Mouse (Mus musculus) CH12.LX (cell line): Measurements from ENCODE around the gene Apba3. TPM values are rescaled to one million over a fixed set of nuclear protein-coding genes. Genes with fewer than 3 reads are reported as not detected.

ENCODE experiments used
- DNase-seq: peaks from one replicate; pipeline ENCODE4 v3.0.0-alpha.2; 2013; ENCODE audit errors: extremely low read depth
- H3K27ac ChIP-seq: 2 replicates; pipeline ENCODE4 v1.5.1; 2012; ENCODE audit warnings: low read depth, mild to moderate bottlenecking, control low read depth, moderate library complexity; ENCODE audit not compliant: insufficient read depth
- H3K27me3 ChIP-seq: replicated peaks from 2 replicates; pipeline ENCODE3; 2012; ENCODE audit warnings: inconsistent platforms
- H3K36me3 ChIP-seq, 2 experiments: replicated peaks in 1 of 2; 2 replicates each; pipeline versions ENCODE3 to v1.6.1; 2012; ENCODE audit warnings: inconsistent platforms in 1 of 2, low read length in 1 of 2, mild to moderate bottlenecking in 1 of 2, mixed read lengths in 1 of 2, moderate library complexity in 1 of 2; ENCODE audit not compliant: control insufficient read depth in 1 of 2, insufficient read depth in 1 of 2
- H3K4me1 ChIP-seq, 2 experiments: 2 replicates each; pipeline ENCODE4 v1.6.1; 2012; ENCODE audit warnings: inconsistent platforms in 1 of 2, moderate library complexity in 1 of 2; ENCODE audit not compliant: insufficient read depth in 2 of 2, control insufficient read depth in 1 of 2
- H3K4me2 ChIP-seq: 2 replicates; pipeline ENCODE4 v1.6.1; 2012; ENCODE audit warnings: low read depth, mild to moderate bottlenecking, control low read depth; ENCODE audit not compliant: poor library complexity, insufficient read depth, severe bottlenecking
- H3K4me3 ChIP-seq, 3 experiments: fragments of 150-350 bp in 1 of 3; sonication (generic) in 1 of 3; replicated peaks in 1 of 3; 2 replicates each; pipeline versions ENCODE3 to v1.5.1; 2011 to 2012; ENCODE audit warnings: low read depth in 2 of 3, low read length in 2 of 3, mild to moderate bottlenecking in 2 of 3, moderate library complexity in 2 of 3, control low read depth in 1 of 3, improper control_type of control experiment in 1 of 3, inconsistent platforms in 1 of 3, mixed read lengths in 1 of 3; ENCODE audit not compliant: poor library complexity in 1 of 3
- H3K79me2 ChIP-seq: replicated peaks from 2 replicates; pipeline ENCODE4 v1.6.1; 2012; ENCODE audit warnings: mild to moderate bottlenecking, moderate library complexity; ENCODE audit not compliant: control insufficient read depth, poor library complexity, insufficient read depth, severe bottlenecking; ENCODE audit errors: extremely low read depth
- H3K9ac ChIP-seq: 2 replicates; pipeline ENCODE4 v1.6.1; 2012; ENCODE audit warnings: low read depth, mild to moderate bottlenecking, control low read depth, moderate library complexity; ENCODE audit not compliant: insufficient read depth
- H3K9me3 ChIP-seq: replicated peaks from 2 replicates; pipeline ENCODE3; 2012; ENCODE audit warnings: low read length, inconsistent platforms, mixed read lengths
- BHLHE40 ChIP-seq: IDR thresholded peaks from 2 replicates; pipeline ENCODE4 v1.6.1; 2011; ENCODE audit warnings: mild to moderate bottlenecking, low read depth, low read length, improper control_type of control experiment
- CHD1 ChIP-seq: IDR thresholded peaks from 2 replicates; pipeline ENCODE4 v1.6.1; 2012; ENCODE audit warnings: low read depth, low read length, improper control_type of control experiment, inconsistent platforms
- CTCF ChIP-seq, 2 experiments: IDR thresholded peaks in 1 of 2; conservative IDR thresholded peaks in 1 of 2; 2 replicates each; pipeline ENCODE4 v1.5.1; 2011 to 2012; ENCODE audit warnings: low read depth in 2 of 2, low read length in 2 of 2, improper control_type of control experiment in 1 of 2, inconsistent platforms in 1 of 2, mild to moderate bottlenecking in 1 of 2, moderate library complexity in 1 of 2
- EP300 ChIP-seq: IDR thresholded peaks from 2 replicates; pipeline ENCODE4 v1.6.1; 2011; ENCODE audit warnings: low read length, improper control_type of control experiment
- IRF4 ChIP-seq: IDR thresholded peaks from 2 replicates; pipeline ENCODE4 v1.6.1; 2014; ENCODE audit warnings: low read depth, mild to moderate bottlenecking, inconsistent platforms, low read length, improper control_type of control experiment
- JUN ChIP-seq: IDR thresholded peaks from 2 replicates; pipeline ENCODE4 v1.6.1; 2011; ENCODE audit warnings: low read depth, mild to moderate bottlenecking, low read length, improper control_type of control experiment, moderate library complexity; ENCODE audit not compliant: insufficient read depth
- MAFK ChIP-seq: IDR thresholded peaks from 2 replicates; pipeline ENCODE4 v1.6.1; 2011; ENCODE audit warnings: low read length, improper control_type of control experiment; ENCODE audit not compliant: insufficient replicate concordance
- MAX ChIP-seq: IDR thresholded peaks from 2 replicates; pipeline ENCODE4 v1.6.1; 2011; ENCODE audit warnings: low read length, improper control_type of control experiment
- MXI1 ChIP-seq: IDR thresholded peaks from 2 replicates; pipeline ENCODE4 v1.6.1; 2011; ENCODE audit warnings: mild to moderate bottlenecking, low read depth, low read length, improper control_type of control experiment
- MYC ChIP-seq: IDR thresholded peaks from 2 replicates; pipeline ENCODE4 v1.6.1; 2011; ENCODE audit warnings: low read depth, mild to moderate bottlenecking, improper control_type of control experiment, low read length
- RCOR1 ChIP-seq: conservative IDR thresholded peaks from 2 replicates; pipeline ENCODE4 v1.6.1; 2012; ENCODE audit warnings: low read depth, mild to moderate bottlenecking, inconsistent platforms, low read length, improper control_type of control experiment
- SIN3A ChIP-seq: IDR thresholded peaks from 2 replicates; pipeline ENCODE4 v1.6.1; 2012; ENCODE audit warnings: low read length, improper control_type of control experiment, inconsistent platforms
- TBP ChIP-seq: conservative IDR thresholded peaks from 2 replicates; pipeline ENCODE4 v1.6.1; 2011; ENCODE audit warnings: low read depth, low read length, improper control_type of control experiment
- TCF12 ChIP-seq: IDR thresholded peaks from 2 replicates; pipeline ENCODE4 v1.6.1; 2014; ENCODE audit warnings: low read depth, mild to moderate bottlenecking, inconsistent platforms, low read length, improper control_type of control experiment
- UBTF ChIP-seq: IDR thresholded peaks from 2 replicates; pipeline ENCODE4 v1.6.1; 2012; ENCODE audit warnings: low read depth, mild to moderate bottlenecking, inconsistent platforms, low read length, improper control_type of control experiment, moderate library complexity
- ZC3H11A ChIP-seq: IDR thresholded peaks from 2 replicates; pipeline ENCODE4 v1.6.1; 2012; ENCODE audit warnings: low read depth, mild to moderate bottlenecking, inconsistent platforms, low read length, improper control_type of control experiment
- ZMIZ1 ChIP-seq: IDR thresholded peaks from 2 replicates; pipeline ENCODE4 v1.6.1; 2012; ENCODE audit warnings: low read depth, mild to moderate bottlenecking, inconsistent platforms, low read length, improper control_type of control experiment
- ZNF384 ChIP-seq: IDR thresholded peaks from 2 replicates; pipeline ENCODE4 v1.6.1; 2012; ENCODE audit warnings: low read depth, low read length, improper control_type of control experiment, inconsistent platforms
- dilution Hi-C: fragments of 300-500 bp; cut with MboI; formaldehyde crosslinking; loops from 2 replicates; pipeline ENCODE4 v1.14.3; 2020; ENCODE audit warnings: low sequenced_read_pairs; ENCODE audit not compliant: extremely low pct_unique_long_range_greater_than_20kb, extremely low pct_ligation_motif_present
- in situ Hi-C: fragments of 300-500 bp; cut with MboI; formaldehyde crosslinking; loops from 3 replicates; pipeline ENCODE4 v1.14.3; 2019; ENCODE audit warnings: low sequenced_read_pairs, low pct_ligation_motif_present, low pct_unique_long_range_greater_than_20kb, mixed read lengths
- polyA plus RNA-seq: library from polyadenylated mRNA; unstranded; fragments of >175 nt; gene quantifications from 2 replicates; pipeline ENCODE4 v1.2.1, GENCODE M21; 2012; ENCODE audit warnings: low read depth; ENCODE audit not compliant: insufficient read length
- total RNA-seq, 2 experiments: library from RNA; depleted of rRNA; stranded (reverse); fragments of 300-350 nt in 1 of 2; fragments of >200 nt in 1 of 2; gene quantifications; 2 replicates each; pipeline ENCODE4 v1.2.3; 2012 to 2014

Apba3 gene
- total and polyA plus RNA-seq, 3 experiments, result 40.2 to 149 (median 47.4) TPM

GRCm38 (mm10) chr10:81320550-81321347 lies 54.0 kb downstream of the Apba3 start, which contains the start of gene Cactin (continued):
- no peak for TF ChIP-seq UBTF
- peak; percentile 16; the same call in 1 of the 2 replicates for TF ChIP-seq BHLHE40
- TF ChIP-seq MAX, result peak; percentile 100
- TF ChIP-seq ZC3H11A, result no peak
- no peak for TF ChIP-seq RCOR1
- TF ChIP-seq IRF4, result peak; percentile 20; the same call in 1 of the 2 replicates
- peak; percentile 78; the same call in 1 of the 2 replicates for TF ChIP-seq ZMIZ1

- TF ChIP-seq TBP, result 0 out of 2 replicates have a peak, but pooled peaks have one; percentile 1
- TF ChIP-seq ZNF384, result no peak
- DNase-seq, result no peak
- dilution Hi-C loops (no loop called here), in situ Hi-C loops (no loop called here)
- H3K27ac ChIP-seq, result peak overlapping the region; percentile 49
- peak overlapping the region; percentile 96 for H3K9ac ChIP-seq
- H3K4me1 ChIP-seq, result peaks cover 12 to 37% of the 10 kb centered on the region in 2 experiments; a peak in 3 of 4 replicates
- H3K36me3 ChIP-seq, result peaks cover 61 to 74% of the 10 kb centered on the region in 2 experiments
- H3K4me3 ChIP-seq, result peak overlapping the region; percentile 89 to 98 (median 97)
- H3K79me2 ChIP-seq, result peaks cover 15% of the 10 kb centered on the region
- peak overlapping the region; percentile 78 for H3K4me2 ChIP-seq
- no peaks in the 10 kb centered on the region for H3K9me3 ChIP-seq
- no peaks in the 10 kb centered on the region for H3K27me3 ChIP-seq
These were observed 54.7 kb downstream of the Apba3 start for GRCm38 (mm10) chr10:81321436-81321835.

- Histone ChIP-seq H3K9ac (no peak overlapping the region), H3K4me2 (0 out of 2 replicates have a peak overlapping the region, but pooled peaks have one; percentile 78), H3K27me3 (no peaks in the 10 kb centered on the region), H3K4me1 (peaks cover 12 to 32% of the 10 kb centered on the region in 2 experiments; a peak in 3 of 4 replicates), H3K9me3 (no peaks in the 10 kb centered on the region), H3K4me3 (no peak overlapping the region), H3K36me3 (peaks cover 65 to 73% of the 10 kb centered on the region in 2 experiments), H3K79me2 (peaks cover 15% of the 10 kb centered on the region), H3K27ac (no peak overlapping the region)
- dilution Hi-C loops (no loop called here), in situ Hi-C loops (no loop called here)
- no peak for DNase-seq
- TF ChIP-seq CHD1 (no peak), TBP (no peak), CTCF (conservative IDR thresholded peaks at IDR 0.05 in 1 of 2, IDR thresholded peaks at IDR 0.05 in 1 of 2; ENCODE audit: low read depth in 2 of 2, low read length in 2 of 2) (no peak), MAFK (no peak), JUN (no peak), MXI1 (no peak), MYC (no peak), TCF12 (no peak), SIN3A (no peak), BHLHE40 (no peak), EP300 (no peak)
These were observed 55.7 kb downstream of the Apba3 start for GRCm38 (mm10) chr10:81322444-81322843.
